Mouse (Mus musculus) activated CD4-positive, CD25-positive, alpha-beta regulatory T cell, adult 4 months (primary cell): ENCODE results near the gene Gabrb1. TPM values are rescaled to one million over a fixed set of nuclear protein-coding genes. Genes with fewer than 3 reads are reported as not detected.

Source experiments
- ATAC-seq: one replicate; pipeline ENCODE4 v1.8.0; 2017
- polyA plus RNA-seq, 2 experiments: library from polyadenylated mRNA; unstranded; fragments of 100-300 nt; shearing (Covaris generic); gene quantifications; one replicate each; pipeline ENCODE4 v1.2.1; 2017

Gabrb1 gene
- polyA plus RNA-seq, 2 experiments from 2014 or later, result 0.04 TPM; not detected in 1

DNA sequence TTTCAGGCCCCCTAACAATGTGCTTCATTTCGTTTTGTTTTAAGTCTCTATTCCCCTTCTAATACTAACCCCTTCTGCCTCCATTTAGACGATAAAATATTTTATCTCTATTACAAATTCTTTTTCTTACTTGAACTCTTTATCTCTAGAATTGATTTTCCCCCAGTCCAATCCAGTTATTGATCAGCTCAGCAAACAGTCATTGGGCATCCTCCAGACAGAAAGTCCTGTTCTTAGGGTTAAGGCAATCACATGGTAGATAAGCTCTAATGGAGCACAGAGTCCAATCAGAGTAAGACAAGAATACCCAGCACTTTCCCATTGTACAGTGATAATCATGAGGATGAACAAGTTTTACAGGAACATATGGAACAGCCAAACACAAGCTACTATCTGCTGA is 172.4 kb downstream of the Gabrb1 start:
- no peak for ATAC-seq

DNA sequence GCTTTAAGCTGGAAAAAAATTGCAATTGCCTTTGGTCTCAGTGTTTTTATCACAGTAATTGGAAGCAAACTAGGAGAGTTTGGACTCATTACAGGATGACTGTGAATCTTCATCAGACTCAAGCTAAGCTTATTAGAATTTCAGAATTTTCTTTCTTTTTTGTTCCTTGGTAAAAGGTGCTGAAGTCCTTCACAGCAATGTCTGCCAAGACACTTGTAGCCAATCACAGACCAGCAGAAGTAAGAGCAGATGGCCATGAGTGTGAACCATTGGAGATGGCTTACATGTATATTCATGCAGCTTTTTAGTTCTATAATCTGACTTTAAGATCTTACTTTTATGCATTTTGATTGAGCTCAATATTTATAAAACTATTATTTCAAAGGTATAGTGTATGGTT is 184.3 kb downstream of the Gabrb1 start:
- ATAC-seq, result no peak

DNA sequence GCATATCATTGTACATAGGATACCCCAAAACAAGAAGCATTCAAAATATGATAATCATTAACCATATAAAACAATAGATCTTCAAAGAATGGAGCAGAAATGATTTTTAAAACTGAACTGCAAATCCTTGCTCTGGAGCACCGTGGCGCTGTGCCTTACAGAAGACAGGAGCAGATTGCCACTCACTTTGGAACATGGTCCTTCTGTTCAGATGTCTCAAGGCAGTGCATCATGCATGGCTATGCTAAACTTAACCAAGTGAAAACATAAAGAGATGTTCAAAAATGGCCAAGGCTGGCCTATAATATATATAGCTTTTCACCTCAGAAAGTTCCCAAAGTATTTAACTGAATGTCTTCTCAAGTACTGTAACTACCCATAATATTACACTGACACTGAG is 240.3 kb downstream of the Gabrb1 start:
- no peak for ATAC-seq

DNA sequence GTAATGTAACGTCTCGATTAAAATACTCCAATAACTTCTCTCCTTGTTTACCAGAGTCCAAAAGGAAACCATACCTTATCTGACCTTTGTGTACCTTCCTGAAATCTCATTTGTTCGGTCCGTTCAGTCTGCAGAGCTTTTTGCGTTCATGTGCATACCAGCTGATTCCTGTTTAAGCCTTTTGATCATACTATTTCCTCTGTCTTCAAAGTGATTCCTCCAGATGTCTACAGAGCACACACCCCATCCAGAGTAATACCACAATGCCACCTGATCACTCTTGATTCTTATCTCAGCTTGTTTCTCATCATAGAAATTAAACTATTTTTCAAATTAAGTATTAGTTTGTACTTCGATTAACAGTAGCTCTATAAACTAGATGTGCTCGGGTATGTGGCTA is 245.5 kb downstream of the Gabrb1 start:
- ATAC-seq, result peak; percentile 75

DNA sequence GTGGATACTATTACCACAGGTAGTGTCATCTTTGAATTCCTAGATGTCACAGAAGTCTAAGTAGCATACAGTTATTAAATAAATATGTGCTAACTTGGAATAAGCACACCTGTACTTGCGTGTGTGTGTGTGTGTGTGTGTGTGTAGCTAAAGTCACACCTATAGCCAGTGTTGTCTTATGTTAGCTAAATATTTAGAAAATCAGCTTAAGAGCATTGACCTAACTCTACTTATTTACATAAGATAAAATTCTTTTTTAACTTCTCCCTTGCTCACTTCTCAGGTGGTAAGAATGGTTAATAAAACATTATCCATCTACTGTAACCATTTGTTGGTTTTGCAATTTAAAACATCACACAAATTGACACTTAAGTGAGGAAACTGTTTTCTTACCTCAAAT is 256.1 kb downstream of the Gabrb1 start:
- no peak for ATAC-seq

DNA sequence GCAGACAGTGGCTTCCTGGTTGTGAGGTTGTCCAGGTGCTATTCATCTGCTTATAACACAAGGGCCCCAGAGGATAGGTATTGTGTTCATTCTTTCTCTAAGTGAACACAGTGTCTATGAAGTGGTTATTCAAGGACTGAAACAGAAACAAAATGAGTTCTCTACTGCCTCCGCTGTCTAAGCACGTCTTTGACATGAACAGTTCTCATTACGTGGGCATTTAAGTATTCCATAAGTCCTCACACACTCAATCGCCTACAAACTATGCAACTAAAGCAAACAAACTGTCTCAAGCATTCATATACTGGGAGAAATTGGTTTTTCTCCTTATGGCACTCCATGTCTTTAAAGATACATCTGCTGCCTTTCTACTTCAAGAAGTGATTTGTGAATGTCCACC is 257.8 kb downstream of the Gabrb1 start:
- ATAC-seq, result no peak

DNA sequence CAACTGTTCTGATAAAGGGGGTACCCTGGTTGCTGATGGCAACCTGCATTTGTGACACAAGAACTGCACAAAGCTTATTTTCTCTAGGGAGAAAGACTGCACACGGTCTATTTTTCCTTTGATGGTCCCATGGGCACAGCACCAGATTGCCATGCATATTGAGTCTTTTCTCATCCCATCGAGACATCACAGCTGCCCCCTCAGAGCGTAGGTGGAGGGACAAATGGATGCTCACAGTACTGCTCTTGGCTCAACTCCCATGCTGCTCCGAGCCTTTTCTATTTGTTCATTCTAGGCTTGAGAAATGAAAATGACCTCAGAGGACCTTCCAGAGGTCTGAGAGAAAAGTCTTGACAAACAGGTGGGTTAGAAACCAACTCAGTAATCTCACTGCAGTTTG is 259.3 kb downstream of the Gabrb1 start:
- no peak for ATAC-seq

DNA sequence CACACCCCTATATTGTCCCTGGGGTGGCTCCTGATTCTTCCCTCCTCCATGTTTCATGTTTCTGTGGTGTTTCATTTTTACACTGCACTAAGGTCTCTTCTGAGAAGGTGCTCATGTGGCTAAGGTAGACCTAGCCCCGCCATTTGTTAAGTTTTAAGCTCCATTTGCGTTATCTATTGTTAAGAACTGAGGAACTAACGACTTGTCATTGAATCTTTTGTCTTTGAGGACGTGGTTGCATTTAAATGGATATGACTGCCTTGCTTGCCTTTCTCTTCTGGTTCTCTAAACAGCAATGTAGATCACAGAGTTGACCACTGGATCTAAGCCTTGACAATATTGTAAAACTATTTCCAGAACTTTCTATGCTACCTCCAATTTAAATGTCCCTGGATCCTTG is 265.7 kb downstream of the Gabrb1 start:
- ATAC-seq, result no peak

DNA sequence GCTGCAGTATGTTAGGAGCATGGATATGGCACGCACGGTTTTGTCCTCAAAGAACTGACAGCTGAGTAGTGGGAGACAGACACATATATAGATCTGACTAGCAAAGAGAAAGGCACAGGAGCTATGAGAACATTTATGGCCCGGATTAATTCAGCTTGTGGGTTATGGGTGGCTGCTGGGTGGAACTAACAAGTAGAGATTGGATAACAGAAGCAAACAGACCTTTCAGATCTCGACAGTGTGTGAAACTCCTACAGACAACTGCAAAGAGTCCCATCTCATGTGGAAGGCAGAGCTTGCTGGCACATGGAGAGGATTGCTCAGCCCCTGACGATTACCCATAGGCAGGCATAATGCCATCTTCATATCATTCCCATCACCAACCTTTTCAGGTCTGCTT is 268.4 kb downstream of the Gabrb1 start:
- ATAC-seq, result no peak

DNA sequence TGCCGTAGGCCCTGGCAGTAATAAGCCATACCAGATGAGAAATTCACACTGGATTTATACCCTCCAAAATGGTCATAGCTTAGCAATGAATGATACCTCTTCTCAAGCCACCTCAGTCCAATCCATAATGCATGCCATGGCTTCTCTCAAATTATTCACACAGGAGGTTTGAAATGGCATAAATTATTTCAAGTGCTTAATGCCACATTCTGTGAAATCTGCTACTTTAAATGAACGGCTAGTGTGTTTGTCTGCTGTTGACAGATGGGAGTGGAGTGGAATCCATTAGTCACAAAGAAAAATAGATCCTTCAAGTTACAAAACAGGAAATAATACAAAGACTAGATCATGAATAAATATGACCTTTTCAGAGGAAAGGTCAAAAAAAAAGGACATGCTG is 272.1 kb downstream of the Gabrb1 start:
- ATAC-seq, result no peak

DNA sequence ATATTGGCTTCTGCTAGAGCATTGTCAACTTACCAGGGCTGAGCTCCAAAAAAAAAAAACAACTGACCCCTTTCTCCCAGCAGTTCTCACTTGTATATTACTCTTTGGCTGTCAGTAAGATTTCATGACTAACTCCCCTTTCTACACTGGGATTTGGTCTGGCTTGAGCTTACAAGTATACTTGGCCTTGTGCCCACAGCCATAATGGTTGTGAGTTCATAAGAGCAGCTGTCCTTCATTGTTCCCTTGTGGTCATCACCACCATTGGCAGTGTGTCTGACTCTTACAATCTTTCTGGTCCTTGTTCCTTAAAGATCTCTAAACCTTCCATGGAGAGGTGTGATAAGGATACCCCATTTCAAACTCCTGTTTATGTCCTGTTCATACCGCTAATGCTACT is 293.5 kb downstream of the Gabrb1 start:
- ATAC-seq, result no peak

DNA sequence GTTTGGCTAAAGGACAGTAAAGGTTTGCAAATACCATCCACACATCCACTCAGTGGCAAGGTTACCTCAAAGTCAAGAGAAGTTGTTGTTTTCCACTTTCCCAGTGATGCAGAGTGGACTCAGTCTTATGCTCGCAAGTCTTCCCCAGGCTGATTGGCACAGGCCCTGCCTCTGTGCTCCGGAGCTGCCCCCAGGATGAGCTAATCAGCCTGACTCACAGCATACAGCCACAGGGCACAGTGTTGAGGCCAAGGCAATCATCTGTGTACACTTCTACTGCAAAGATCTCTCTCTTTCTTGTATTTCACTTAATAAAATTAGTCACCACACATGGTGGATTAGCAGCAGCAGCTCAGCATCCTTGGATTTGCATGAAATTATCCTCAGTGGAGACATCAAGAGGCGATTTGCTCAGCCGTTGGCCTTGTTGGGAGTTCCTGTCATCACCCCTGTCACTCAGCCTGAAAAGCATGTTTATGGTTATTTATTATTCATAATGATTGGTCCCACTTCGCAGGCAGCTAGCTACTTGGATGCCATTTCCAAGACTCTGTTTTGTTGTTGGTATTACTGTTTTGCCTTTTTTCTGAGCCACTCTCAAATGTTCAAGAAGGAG is 297.3 kb downstream of the Gabrb1 start:
- no peak for ATAC-seq

DNA sequence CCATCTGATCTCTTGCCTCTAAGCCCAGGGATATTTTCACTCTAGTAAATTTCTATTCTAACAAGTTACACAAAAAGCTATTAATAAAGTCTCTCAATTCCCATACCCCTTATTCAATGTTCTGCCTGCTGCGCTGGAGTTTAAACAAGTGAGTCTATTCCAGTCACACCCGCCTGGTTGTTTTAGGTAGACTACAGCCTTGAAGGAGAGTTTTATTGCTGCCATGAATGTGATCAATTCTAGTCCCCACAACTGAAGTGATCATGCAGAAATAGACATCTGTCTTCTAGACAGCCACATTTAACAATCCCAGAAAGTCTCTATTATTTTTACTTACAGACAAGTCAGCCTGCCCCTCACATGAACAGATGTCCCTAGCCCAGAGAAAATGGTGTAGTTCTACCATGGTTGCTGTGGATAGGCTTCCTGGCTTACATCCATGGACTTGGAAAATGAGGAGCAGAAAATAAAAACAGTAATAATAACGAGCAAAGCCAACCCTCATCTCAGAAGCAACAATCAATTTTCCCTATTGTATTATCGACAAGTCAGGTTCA is 307.0 kb downstream of the Gabrb1 start:
- ATAC-seq, result no peak

DNA sequence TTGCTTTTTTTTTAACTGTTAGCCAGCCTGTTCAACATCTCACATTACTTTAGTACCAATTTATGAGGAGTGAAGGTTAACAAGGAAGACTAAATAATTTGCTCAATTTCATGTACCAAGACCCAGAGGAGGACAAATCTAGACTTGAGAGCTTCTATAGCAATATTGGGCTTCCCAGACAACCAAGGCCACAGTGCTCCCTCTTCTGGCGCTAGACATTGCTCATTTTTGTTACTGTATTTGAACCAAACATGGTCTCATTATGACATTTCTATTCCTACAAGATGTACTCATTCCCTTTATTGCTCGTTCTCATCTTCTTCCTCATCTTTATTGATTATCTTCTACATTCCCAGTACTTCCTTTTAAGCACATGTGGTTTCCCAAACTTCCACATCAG is 307.6 kb downstream of the Gabrb1 start:
- no peak for ATAC-seq

DNA sequence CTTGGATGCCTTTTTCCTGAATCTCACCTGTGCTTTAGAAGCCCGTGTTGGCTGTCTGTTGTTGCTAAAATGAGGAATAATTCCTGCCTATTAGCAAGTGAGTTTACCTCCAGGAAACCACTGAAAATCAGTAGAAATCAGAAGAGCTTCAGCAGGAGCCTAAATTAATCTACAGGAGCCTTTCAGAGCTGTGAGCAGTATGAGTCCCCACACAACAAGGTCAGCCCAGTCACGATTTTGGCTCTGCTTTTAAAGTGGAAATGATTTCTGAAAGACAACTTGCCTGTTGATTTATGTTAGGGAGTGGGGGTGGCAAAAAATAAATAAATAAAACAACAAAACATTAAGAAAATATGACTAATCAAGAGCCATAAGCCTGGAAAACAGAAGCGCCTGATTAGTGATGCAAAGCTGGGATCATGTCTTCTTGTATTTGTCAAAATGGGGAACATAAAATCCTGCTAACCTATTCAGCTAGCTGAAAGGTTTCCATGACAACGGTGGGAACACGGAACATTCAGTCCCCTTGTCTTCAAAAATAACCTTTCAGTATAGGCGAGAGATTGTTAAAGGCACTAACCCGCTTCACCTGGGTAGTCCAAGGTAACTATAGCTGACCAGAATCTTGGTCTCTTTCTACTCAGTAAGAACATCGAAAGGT is 312.4 kb downstream of the Gabrb1 start:
- ATAC-seq, result no peak

DNA sequence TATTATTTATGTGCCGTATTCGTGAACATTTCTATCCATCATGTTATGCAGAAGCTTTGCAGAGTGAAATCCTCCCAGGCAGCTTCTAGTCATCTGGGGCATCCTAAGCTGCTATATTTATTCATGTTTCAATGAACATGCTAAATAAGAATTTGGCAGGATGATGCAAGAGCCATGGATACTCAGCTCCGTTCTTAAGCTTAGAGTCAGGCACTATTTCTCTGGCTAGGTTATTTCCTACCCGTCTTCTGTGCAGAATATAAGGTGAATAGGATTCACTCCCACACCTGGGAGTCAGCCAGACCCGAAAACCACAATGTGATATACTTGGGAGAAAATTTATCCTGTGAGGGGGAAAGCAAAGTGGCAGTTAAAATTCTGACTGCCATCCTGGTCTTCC is 314.9 kb downstream of the Gabrb1 start:
- ATAC-seq, result no peak

DNA sequence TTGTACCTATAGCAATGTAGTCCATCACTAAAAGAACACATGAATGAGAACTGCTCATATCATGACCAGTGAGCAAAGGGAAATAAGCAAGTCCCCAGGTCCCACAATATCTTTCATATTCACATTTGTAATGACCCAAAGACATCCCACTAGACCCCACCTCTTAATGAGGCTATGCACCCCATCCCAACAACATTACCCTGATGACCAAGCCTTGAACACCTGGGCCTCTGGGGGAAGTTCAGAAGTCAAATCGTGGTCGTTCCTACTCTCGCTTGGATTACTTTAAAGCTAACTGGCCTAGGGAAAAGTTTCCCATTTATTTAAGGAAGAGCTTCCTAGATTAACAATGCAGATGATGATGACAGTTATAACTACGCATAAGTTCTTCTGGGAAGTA is 318.2 kb downstream of the Gabrb1 start:
- no peak for ATAC-seq

DNA sequence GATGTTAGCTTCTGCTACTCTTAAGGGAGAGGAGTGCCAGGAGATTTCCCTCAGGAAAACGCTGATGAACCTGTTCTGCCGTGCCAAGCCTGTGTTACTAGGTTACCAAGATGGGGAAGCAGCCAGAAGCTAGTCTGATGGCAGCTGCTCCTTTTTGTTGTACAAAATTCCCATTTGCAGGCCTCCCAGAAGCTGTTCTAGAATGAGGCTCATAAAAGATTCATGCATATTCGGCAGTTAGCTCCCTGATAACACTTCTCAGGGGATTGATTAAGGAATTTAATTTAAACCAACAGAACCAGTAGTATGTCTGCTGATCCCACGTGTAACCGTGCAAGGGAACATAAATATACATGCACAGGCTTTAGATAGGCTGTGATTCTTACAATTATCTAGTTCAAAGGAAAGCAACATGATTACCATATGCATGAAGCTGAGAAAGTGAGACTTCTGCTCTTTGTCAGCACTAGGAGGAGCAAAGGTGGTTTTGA is 318.7 kb downstream of the Gabrb1 start:
- ATAC-seq, result no peak

DNA sequence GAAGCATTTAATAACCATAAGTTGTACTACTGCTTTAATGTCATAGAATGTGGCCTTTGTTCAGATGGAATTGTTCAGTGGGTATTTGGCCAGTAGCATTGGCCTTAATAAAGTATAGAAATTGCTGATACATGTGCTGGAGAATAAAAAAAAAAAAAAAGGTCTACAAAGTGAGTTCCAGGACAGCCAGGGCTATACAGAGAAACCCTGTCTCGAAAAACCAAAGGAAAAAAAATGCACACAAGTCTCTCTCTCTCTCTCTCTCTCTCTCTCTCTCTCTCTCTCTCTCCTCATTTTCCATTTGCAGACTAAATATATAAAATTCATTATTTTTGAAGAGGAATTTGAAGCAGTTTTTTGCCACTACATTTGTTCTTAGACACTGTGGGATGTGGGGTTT is 328.6 kb downstream of the Gabrb1 start:
- no peak for ATAC-seq

DNA sequence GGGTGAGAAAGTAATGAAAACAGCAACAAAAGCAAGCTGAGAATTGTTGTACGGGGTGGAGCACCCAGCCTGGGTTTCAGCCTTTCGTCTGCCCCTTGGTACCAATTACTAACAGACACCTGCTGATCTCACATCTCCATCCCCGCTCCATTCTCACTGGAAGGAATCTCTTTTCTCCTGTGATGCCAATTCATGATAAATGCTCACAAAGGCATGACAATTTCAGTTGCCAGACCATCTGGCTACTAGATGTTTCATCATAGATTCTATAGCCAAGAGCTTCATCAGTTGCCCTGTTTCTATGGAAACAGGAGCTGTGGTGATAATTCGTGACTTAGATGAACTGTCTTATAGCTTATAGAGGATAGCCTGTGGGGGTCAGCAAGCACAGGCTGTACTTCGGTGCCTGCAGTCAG is 329.1 kb downstream of the Gabrb1 start:
- ATAC-seq, result no peak

DNA sequence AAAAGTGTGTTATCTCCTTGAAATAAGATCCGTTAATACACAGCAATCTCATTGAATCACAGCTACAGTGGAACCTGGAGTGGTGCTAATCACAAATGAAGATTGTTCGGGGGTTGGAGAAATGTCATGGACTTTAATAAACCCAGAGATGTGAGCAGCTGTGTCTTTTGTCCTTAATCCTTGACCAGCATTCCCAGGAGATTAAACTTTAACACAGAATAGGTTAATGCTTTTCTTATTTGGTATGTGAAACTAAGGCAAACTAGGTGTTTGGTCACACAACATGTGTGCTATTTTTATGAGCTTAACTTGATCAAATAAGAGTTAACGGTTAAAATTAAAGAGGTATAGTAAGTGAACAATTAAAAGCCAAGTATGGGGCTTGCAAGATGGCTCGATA is 341.6 kb downstream of the Gabrb1 start:
- ATAC-seq, result no peak

DNA sequence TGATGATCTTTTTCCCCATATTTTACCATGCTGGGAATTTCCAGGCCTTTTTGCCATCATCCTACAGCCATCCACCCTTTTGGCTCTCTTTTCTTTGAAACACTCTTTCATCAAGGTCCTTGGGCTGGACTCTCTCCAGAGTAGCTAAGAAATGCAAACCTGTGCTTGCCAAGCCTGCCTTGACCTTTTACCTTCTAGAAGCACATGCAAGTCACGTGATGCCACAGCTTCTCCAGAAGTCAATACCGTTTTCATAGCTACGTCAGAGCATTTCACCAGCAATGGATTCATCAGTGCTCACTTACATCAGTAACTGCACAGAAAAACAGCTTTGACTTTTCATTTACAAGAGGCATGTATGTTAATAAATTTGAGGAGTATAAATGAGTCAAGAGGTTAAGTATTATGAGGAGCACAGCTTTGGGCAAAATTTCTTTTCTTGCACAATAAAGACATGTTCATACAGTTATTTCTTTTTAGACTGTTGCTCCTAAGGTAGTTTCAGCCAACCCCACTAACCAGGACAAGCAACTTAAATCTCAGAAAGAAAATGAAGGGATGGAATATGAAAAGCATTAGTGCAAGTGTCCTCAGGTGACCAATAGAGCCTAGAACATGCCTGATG is 346.0 kb downstream of the Gabrb1 start:
- no peak for ATAC-seq

DNA sequence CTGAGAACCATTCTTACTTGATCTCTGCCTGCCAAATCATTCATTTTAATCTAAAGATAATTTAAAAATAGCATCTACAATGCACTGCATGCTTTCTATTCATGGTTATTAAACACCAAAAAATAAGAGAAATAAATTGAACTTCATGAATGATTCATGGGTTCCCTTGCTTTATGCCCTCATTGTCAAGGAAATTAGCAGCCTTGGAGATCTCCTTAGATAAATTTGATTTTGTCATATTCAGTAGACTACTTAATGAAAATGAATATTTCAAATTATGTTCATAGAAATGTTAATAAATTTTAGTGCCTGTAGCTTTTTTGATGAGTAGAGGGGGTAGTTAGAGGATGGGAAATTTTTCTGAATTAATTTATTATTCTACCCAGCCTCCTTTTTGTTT is 379.0 kb downstream of the Gabrb1 start:
- no peak for ATAC-seq
